Mouse (Mus musculus) bone marrow, adult 2 months (tissue): ENCODE measurements at regions not wholly inside any gene's neighbourhood (a gene's known extent, or its start where the extent isn't known, plus 50 kb on each side); places are given as distances from the start of the nearest gene placed in this dataset.

ENCODE experiments used
- H3K27ac ChIP-seq: fragments of 200-500 bp; 2 replicates; pipeline ENCODE4 v1.5.1; 2012; ENCODE audit warnings: low read depth, mild to moderate bottlenecking, control low read depth, inconsistent platforms, low read length; ENCODE audit not compliant: control insufficient read depth, poor library complexity, insufficient read depth
- H3K4me1 ChIP-seq: fragments of 200-500 bp; 2 replicates; pipeline ENCODE4 v1.6.1; 2011; ENCODE audit warnings: low read length; ENCODE audit not compliant: control insufficient read depth, insufficient read depth
- H3K4me3 ChIP-seq: fragments of 200-500 bp; replicated peaks from 2 replicates; pipeline ENCODE3; 2011; ENCODE audit warnings: mild to moderate bottlenecking, low read depth, low read length, control low read depth; ENCODE audit not compliant: control insufficient read depth
- CTCF ChIP-seq: fragments of 200-500 bp; IDR thresholded peaks from 2 replicates; pipeline ENCODE4 v1.5.1; 2011; ENCODE audit warnings: low read length, control low read depth; ENCODE audit not compliant: control insufficient read depth, insufficient read depth
- POLR2A ChIP-seq: fragments of 200-500 bp; IDR thresholded peaks from 2 replicates; pipeline ENCODE4 v1.6.1; 2011; ENCODE audit warnings: low read depth, mild to moderate bottlenecking, control low read depth, low read length, borderline replicate concordance; ENCODE audit not compliant: control insufficient read depth
- WGBS: fragments of 180-500 bp; shearing (Covaris S2); methylation state at CpG from one replicate; pipeline ENCODE4 v1.1.7; 2018; 5-methylcytosine and 5-hydroxymethylcytosine counted together

GRCm38 (mm10) chr1:151130036-151130435 is 52.3 kb upstream of the Gm47985 start:
- H3K27ac ChIP-seq: no peak overlapping the region

GRCm38 (mm10) chr1:151130845-151131626 is 51.3 kb upstream of the Gm47985 start:
- WGBS: 54% methylated on average over 5 of the region's 5 CpGs
- H3K27ac ChIP-seq: no peak overlapping the region
- H3K4me3 ChIP-seq: no peak overlapping the region
- TF ChIP-seq POLR2A (no peak), CTCF (no peak)
- H3K4me1 ChIP-seq: no peaks in the 10 kb centered on the region; the same call in none of the 2 replicates

More at GRCm38 (mm10) chr1:151130036-151130435, 52.3 kb upstream of the Gm47985 start:
- no peaks in the 10 kb centered on the region; the same call in none of the 2 replicates for H3K4me1 ChIP-seq
- no peak for TF ChIP-seq CTCF
- no peak for TF ChIP-seq POLR2A
- 71% methylated on average over 6 of the region's 6 CpGs for WGBS
- H3K4me3 ChIP-seq: no peak overlapping the region

GRCm38 (mm10) chr1:151131627-151132284 is 50.6 kb upstream of the Gm47985 start:
- Histone ChIP-seq H3K27ac (no peak overlapping the region), H3K4me3 (no peak overlapping the region), H3K4me1 (no peaks in the 10 kb centered on the region; the same call in 1 of the 2 replicates)
- WGBS: 65% methylated on average over 4 of the region's 4 CpGs
- TF ChIP-seq CTCF (no peak), POLR2A (no peak)
